Mouse (Mus musculus) ES-E14 (cell line): ENCODE measurements around the gene Nav3.

Experiments
- HCFC1 ChIP-seq: IDR thresholded peaks from 2 replicates; pipeline ENCODE4 v1.6.1; 2012; ENCODE audit warnings: low read length, inconsistent platforms, borderline replicate concordance; ENCODE audit not compliant: insufficient read depth
- MAFK ChIP-seq: IDR thresholded peaks from 2 replicates; pipeline ENCODE4 v1.6.1; 2014; ENCODE audit warnings: mild to moderate bottlenecking, low read depth, low read length, inconsistent platforms; ENCODE audit not compliant: insufficient read depth
- ZNF384 ChIP-seq: IDR thresholded peaks from 2 replicates; pipeline ENCODE4 v1.6.1; 2012; ENCODE audit warnings: low read depth, low read length, inconsistent platforms

GRCm38 (mm10) chr10:109861275-109861674, 594.7 kb downstream of the Nav3 start:
- TF ChIP-seq ZNF384 = no peak
- TF ChIP-seq HCFC1 = no peak
- no peak for TF ChIP-seq MAFK
